Mouse (Mus musculus) olfactory bulb, adult 2 months (tissue): ENCODE measurements at regions not wholly inside any gene's neighbourhood (a gene's known extent, or its start where the extent isn't known, plus 50 kb on each side); places are given as distances from the start of the nearest gene placed in this dataset.

Experiments used
- CTCF ChIP-seq: fragments of 200-500 bp; IDR thresholded peaks from 2 replicates; pipeline ENCODE4 v1.5.1; 2012; ENCODE audit warnings: low read depth, mild to moderate bottlenecking, low read length, moderate library complexity; ENCODE audit not compliant: insufficient read depth
- POLR2A ChIP-seq: fragments of 200-500 bp; IDR thresholded peaks from 2 replicates; pipeline ENCODE4 v1.6.1; 2012; ENCODE audit warnings: mild to moderate bottlenecking, low read depth, low read length, moderate library complexity; ENCODE audit not compliant: insufficient read depth

DNA sequence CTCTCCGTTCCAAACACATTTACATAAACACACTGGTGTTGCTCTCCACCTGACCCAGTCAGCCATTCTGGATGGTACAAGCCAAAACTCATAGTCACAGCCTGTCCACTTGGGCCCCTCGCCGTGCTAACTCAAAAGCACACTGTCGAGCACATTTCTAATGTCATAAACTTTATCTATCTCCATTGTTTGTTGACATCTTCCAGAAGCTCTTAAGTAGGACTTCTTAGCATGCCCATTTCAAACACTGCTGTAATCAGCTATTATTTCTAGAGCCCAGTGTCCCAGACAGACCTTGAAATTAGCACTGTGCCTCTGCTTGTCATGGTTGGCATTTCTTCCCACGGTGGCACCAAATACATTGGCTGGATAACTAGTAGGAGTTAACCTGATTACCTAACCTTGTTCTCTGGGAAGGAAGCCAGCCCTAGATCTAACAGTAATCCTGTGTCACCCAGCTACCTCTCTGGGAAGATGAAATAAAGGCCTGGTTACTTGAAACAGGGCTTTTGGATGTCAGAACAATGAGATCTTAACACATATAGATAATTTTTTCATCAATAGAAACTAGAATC is 180.1 kb upstream of the Cited2 start:
- TF ChIP-seq POLR2A (no peak), CTCF (no peak)
